Mouse (Mus musculus): ENCODE results near the gene Wdr27.

Wdr27 gene

DNA sequence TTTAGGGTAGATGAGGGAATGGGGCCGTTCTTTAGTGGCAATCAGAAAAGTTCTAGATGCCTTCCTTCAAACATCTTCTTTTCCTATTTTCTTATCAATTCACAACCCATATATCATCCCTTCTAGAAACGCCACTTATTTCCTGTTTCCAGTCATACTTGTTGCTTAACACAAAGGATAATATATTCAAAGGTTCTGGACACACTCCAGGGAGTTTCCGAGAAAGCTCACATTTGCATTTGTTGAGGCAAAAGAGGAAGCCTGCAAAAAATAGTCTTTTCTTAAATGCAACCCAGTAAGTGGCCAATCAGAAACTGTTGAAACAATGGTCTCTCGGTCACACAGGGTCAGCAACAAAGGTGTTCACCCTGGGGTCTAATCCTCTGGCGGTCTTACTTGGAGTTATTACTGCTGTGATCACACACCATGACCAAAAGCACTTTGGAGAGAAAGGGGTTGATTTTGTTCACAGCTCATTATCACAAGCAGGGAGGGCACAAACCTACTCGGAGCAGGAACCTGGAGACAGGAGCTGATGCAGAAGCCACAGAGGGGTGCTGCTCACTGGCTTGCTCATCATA lies 116.2 kb downstream of the Wdr27 start:
- DNase-seq (ENCODE audit: low read depth, low spot score) = peak; percentile 34

DNA sequence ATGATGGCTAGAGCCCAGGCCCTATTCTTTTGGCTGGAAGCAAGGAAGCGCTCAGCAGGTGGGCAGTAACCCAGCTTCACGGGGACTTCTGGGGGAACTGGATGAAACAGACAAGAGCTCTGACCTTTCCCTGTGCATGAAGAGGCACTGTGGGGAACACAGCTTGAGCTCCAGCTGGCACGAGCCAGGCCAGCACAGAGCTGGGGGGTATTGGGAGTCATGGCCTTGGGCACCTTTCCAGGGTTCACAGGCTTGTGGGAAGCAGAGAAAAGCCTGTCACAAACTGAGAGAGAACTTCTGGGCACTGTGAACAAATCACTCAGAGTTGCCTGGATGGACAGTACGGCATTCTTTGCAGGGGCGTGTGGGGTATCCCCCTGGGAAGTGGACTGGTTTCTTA lies 118.0 kb downstream of the Wdr27 start:
- no peak for DNase-seq (ENCODE audit: low read depth, low spot score)

DNA sequence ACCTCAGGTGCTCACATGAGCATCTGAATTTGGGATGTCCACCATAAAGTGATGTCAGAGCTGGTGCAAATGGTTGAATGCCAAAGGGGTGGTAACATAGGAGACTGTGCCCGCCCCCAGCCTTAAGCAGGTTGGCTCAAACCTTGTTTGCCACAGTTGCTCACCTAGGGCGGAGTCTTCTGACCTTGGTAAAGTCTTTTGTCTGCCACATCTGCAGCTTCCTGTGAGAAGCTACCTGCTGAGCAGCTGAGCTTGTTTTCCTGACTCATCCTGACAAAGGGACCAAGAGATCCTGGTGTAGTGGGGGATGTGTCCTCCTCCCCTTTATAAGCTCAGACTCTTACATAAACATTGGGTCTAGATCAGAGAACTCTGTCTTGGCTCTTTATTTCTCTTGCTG lies 125.0 kb downstream of the Wdr27 start:
- no peak for DNase-seq (ENCODE audit: low read depth, low spot score)

DNA sequence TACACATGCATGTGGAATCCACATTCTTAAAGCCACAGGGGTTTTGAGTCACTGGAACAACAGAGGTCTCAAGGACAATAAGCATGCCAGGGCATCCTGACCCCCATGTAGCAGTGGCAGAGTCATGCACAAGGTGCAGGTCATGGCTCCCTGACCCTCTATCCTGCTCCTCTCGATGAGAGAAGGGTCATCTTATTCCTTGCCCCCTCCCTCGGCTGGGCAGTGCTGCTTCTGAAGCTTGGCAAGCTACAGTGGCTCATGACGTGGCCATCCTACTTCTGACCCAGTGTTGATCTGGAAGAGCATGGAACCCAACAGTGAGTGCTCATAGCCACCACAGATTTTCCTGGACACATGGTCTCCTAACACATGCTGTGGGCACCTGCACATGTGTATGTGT lies 126.9 kb downstream of the Wdr27 start:
- DNase-seq (ENCODE audit: low read depth, low spot score) = no peak

DNA sequence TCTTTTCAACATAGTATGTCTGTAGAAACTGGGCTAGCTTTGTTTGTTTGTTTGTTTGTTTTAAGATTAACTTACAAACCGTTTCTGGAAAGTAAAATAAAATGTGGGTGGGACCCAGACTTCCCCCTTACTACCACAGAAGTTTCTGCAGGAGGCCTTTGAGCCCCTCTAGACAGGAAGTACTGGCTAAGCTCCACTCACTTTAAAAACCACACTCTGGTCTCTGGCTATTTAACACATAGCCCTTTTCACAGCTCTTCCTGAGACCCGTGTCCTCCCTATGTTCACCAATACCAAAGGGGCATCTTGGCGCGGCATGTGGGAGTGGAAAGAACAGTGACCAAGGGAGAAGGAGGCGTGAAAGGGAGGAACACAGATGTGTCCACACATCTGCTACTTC lies 127.7 kb downstream of the Wdr27 start:
- no peak for DNase-seq (ENCODE audit: low read depth, low spot score)

DNA sequence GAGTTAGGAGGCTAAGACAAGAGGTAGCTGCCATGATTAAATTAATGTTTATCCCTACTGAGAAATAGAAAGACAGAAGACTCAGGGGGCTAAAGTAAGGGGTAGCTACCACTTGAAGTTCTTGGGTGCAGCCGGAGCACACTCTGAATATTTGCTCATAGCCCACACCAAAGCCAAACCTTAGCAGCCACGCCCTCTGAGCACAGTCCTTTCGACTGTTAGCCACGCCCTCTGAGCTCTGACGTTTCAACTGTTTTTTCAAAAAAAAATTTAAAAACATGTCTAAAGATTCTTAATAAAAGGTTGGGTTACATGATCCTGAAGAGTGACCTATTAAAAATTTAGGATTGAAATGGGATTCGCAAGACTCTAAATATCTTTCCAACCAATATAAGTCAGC lies 130.3 kb downstream of the Wdr27 start:
- no peak for DNase-seq (ENCODE audit: low read depth, low spot score)

DNA sequence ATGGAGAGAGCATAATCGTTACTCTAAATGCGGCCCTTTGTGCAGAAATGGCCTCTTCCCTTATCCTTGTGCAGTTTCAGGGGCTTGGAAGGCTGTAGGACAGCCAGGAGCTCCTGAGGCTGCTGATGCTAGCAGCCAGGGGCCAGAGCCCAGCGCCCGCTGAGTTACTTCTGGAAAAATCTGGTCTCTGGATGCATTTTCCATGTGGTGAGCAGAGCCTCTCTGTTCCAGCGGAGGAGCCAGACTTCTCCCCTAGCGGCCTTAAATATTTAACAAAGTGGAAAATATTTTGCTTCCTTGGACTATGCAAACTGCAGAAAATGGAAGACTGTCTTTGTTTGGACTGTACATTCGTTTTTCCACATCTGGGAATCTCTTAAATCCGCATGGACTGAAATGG lies 130.9 kb downstream of the Wdr27 start:
- DNase-seq (ENCODE audit: low read depth, low spot score) = no peak

DNA sequence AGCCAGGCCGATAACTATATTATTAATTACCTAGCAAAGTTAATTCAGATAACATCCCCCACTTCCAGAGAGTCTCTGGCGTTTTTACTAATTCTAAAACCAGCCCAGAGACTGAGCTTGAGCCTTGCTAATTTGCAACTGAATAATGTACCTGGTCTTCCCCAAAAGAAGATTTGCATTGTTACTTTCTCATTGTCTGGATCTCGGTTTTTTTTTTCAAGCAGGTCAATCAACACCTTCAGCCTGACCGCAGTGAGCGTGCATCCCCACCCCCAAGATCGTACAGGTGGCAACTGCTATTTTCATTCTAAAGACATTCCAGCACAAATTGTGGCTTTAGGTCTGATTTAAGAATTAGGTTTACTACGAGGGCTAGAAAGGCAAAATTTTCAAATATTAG lies 136.2 kb downstream of the Wdr27 start:
- DNase-seq (ENCODE audit: low read depth, low spot score) = no peak

DNA sequence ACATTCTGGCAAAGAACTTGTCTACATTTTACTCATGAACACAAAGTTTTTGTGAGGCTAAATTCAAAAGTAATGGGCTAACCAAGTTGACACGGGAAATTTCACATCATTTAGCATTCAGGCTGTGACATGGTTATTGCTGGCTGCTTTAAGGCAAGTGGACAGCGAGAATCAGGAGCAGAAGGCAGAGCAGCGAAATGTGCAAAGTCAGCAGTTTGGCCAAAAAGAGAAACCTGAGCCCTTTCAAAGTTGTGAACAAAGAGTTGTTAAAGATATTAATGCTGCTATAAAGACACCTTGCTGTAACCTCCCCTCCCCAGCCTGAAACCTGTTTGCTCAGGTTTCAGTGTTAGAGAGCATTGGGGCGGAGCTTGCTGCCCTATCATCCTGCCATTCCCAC lies 143.7 kb downstream of the Wdr27 start:
- no peak for DNase-seq (ENCODE audit: low read depth, low spot score)

DNA sequence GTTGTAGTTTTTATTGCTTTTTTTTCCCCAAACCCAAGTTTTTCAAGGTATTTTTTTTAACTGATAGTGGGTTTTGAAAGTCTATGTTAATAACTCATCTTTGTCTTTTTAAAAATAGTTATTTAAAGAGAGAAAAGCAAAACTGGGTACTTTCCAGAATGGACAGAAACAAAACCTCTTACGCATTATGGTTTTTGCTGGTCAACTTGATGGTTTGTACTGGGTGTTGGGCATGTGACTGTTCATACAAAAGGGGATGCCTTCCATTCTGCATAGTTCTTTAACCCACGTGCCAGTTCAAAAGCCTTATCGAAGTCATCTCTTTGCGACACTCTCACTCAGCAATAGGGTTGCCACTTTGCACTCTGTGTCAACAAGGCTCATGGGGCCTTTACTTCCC lies 147.9 kb downstream of the Wdr27 start:
- DNase-seq (ENCODE audit: low read depth, low spot score) = no peak

DNA sequence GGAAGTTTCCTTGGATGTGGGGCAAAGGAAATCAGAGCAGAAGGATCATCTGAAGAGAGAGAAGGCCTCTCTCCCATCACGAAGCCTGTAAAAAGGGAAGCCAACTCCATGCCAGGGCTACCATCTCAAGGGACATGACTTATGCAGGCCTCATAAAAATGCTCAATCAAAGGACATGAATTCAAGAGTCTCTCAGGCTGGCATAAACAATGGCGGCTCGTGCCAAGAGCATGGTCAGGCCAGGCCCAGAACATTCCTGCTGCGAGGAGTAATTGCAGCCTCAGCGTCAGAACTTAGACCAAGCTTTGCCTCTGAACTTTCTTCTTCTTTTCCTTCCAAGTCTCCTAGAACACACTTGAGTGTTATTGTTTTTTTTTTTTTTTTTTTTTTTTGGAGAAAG lies 163.6 kb downstream of the Wdr27 start:
- no peak for DNase-seq (ENCODE audit: low read depth, low spot score)

DNA sequence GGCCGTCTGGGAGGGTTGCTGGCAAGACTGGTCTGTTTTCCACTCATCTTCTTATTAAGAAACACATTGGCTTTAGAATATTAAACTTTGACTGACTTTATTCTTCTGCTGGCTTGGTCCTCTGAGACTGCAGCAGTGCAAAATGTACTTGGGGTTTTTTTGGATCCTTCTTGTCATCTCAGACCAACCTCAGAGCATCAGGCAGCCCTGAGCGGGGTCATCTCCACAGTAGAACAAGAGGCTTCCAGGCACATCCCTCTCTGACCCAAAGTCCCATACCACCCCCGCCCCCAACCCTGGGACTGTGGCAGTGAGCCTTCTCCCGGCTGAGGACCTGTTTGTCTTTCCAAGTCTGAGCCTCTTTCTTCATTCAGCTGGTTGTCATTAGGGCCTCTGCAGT lies 171.6 kb downstream of the Wdr27 start:
- no peak for DNase-seq (ENCODE audit: low read depth, low spot score)

DNA sequence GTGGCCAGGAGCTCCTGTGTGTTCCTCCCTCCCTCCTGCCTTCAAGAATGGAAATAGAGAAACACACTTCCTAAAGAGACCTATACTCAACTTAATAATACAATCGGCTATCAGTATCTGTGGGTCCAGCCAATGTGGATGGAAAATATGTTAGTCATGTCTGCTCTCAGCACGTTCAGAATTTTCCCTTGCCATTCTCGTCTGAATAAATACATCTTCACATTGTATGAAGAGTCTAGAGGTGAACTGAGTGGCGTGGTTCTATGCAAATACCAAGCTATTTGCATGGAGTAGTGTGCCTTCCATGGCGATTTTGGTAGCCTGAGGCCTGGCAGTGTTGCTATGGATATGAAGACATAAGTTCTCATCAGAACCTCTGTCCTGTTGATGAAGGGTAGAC lies 172.6 kb downstream of the Wdr27 start:
- DNase-seq (ENCODE audit: low read depth, low spot score) = no peak
